23 mouse cellular contexts compared by ENCODE assay signal in the genomic region with DNA sequence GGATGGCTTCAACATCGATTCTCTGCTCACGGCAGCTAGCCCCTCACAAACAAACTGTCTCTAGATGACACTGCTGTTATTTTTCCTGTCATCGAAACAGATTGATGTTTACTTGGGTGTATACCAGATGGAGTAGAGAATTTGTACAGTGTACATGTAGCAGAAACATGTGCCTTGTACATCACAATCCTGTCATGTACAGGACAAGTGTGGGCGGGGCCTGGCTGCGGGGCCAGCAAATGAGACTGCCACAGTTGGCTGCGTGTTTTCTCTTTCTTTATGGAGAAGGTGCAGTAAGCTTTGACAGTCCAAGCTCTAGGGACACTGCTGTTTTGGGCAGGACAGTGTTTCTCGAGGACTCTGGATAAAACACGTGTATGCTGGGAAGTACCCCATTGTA.
DNase-seq lines count a peak whose midpoint lies in the region; ATAC-seq lines count a peak whose summit lies in the region.
"Had no signal": no experiment of that assay in that cellular context is flagged by ENCODE, and none has a peak within 500 bp of the region (broad histone marks: within the 10 kb centered on the region; RNA-seq: fewer than 3 reads in every experiment).

No protein-coding gene starts in this region.

- 0 out of 2 replicates have a peak, but pooled peaks cover 5% of the 10 kb centered on the region for H3K36me3 ChIP-seq in heart, embryonic 13.5 days
- no peaks in the 10 kb centered on the region for H3K36me3 ChIP-seq in kidney, embryonic 16.5 days (ENCODE audit: insufficient read depth, low read length)
- H3K36me3 ChIP-seq: embryonic facial prominence, embryonic 12.5 days; embryonic facial prominence, embryonic 15.5 days; hindbrain, embryonic 10.5 days; hindbrain, embryonic 13.5 days; intestine, embryonic 15.5 days had no signal

- no peak overlapping the region for H3K4me2 ChIP-seq in heart, embryonic 13.5 days
- no peak overlapping the region for H3K4me2 ChIP-seq in kidney, embryonic 16.5 days (replicated peaks; ENCODE audit: low read depth, low read length)
- H3K4me2 ChIP-seq: embryonic facial prominence, embryonic 12.5 days; embryonic facial prominence, embryonic 15.5 days; heart, embryonic 11.5 days; hindbrain, embryonic 13.5 days; intestine, embryonic 15.5 days had no signal

- intact Hi-C loops in heart, postnatal 36 days (cut with DNase I), result no loop called here

- no peak overlapping the region for H3K9ac ChIP-seq in heart, embryonic 13.5 days
- no peak overlapping the region for H3K9ac ChIP-seq in kidney, embryonic 16.5 days (replicated peaks; ENCODE audit: low read length)
- H3K9ac ChIP-seq: embryonic facial prominence, embryonic 12.5 days; embryonic facial prominence, embryonic 15.5 days; hindbrain, embryonic 13.5 days; intestine, embryonic 15.5 days had no signal

- 80% methylated on average over 8 of the region's 8 CpGs for WGBS in heart, embryonic 13.5 days
- WGBS in kidney, embryonic 16.5 days, result 78% methylated on average over 8 of the region's 8 CpGs

- no peaks in the 10 kb centered on the region for H3K27me3 ChIP-seq in heart, embryonic 13.5 days (replicated peaks)
- H3K27me3 ChIP-seq in kidney, embryonic 16.5 days (ENCODE audit: insufficient read depth, low read length), result no peaks in the 10 kb centered on the region
- H3K27me3 ChIP-seq: embryonic facial prominence, embryonic 12.5 days; embryonic facial prominence, embryonic 15.5 days; hindbrain, embryonic 13.5 days; intestine, embryonic 15.5 days had no signal

- H3K4me1 ChIP-seq in heart, embryonic 13.5 days, result peaks cover 52% of the 10 kb centered on the region
- peaks cover 38% of the 10 kb centered on the region for H3K4me1 ChIP-seq in kidney, embryonic 16.5 days (ENCODE audit: insufficient read depth, low read length)

- H3K27ac ChIP-seq in heart, embryonic 13.5 days (replicated peaks), result peak overlapping the region; percentile 53; the same call in 1 of the 2 replicates
- 0 out of 2 replicates have a peak overlapping the region, but pooled peaks have one; percentile 31 for H3K27ac ChIP-seq in kidney, embryonic 16.5 days (ENCODE audit: low read length)
- H3K27ac ChIP-seq: embryonic facial prominence, embryonic 12.5 days; embryonic facial prominence, embryonic 15.5 days; heart, adult 2 months; hindbrain, embryonic 10.5 days; hindbrain, embryonic 13.5 days; intestine, embryonic 15.5 days had no signal

- H3K4me3 ChIP-seq in heart, embryonic 13.5 days, result no peak overlapping the region
- H3K4me3 ChIP-seq in kidney, embryonic 16.5 days (ENCODE audit: low read length), result no peak overlapping the region
- H3K4me3 ChIP-seq: embryonic facial prominence, embryonic 12.5 days; embryonic facial prominence, embryonic 15.5 days; heart, adult 2 months; hindbrain, embryonic 10.5 days; hindbrain, embryonic 13.5 days; intestine, embryonic 15.5 days had no signal

- H3K9me3 ChIP-seq in heart, embryonic 13.5 days, result no peaks in the 10 kb centered on the region
- no peaks in the 10 kb centered on the region; the same call in 1 of the 2 replicates for H3K9me3 ChIP-seq in kidney, embryonic 16.5 days (ENCODE audit: low read length)
- H3K9me3 ChIP-seq: embryonic facial prominence, embryonic 12.5 days; embryonic facial prominence, embryonic 15.5 days; hindbrain, embryonic 10.5 days; hindbrain, embryonic 13.5 days; intestine, embryonic 15.5 days had no signal

- no peak for ATAC-seq in heart, embryonic 13.5 days (ENCODE audit: extremely low read depth, insufficient number of reproducible peaks, low FRiP score, low TSS enrichment)
- ATAC-seq in kidney, embryonic 16.5 days (ENCODE audit: low FRiP score, low TSS enrichment), result no peak
- ATAC-seq: CD4-positive, CD25-positive, alpha-beta regulatory T cell, adult 4 months; forebrain, embryonic 16.5 days; hindbrain, embryonic 16.5 days; intestine, embryonic 15.5 days had no signal

- no peak for DNase-seq in heart, postnatal 36 days
- DNase-seq in kidney, postnatal 4 days, result no peak
- peak; percentile 21 to 42 for DNase-seq in layer of hippocampus, adult 8-10 months (ENCODE audit: low spot score in 2 of 2)
- DNase-seq in layer of hippocampus, postnatal 10 days (ENCODE audit: low spot score in 2 of 2), result no peak
- DNase-seq: adrenal gland, adult 2 months; adrenal gland, postnatal 14 days; cerebellum, adult 11 months; cerebellum, adult 2 months; cerebellum, adult 9-11 months; gastrocnemius, postnatal 10 days; gastrocnemius, postnatal 36 days; heart, adult 2 months had no signal

Comparison
In these comparisons a context has a peak if more than half of its experiments do, and no peak if none do; other contexts are left out.
1. DNase-seq: peak in layer of hippocampus, adult 8-10 months (2 of 2); none in heart, postnatal 36 days (0 of 2), kidney, postnatal 4 days (0 of 2) and layer of hippocampus, postnatal 10 days (0 of 2).